Mouse (Mus musculus): ENCODE measurements around the gene Tuba1a. TPM values are rescaled to one million over a fixed set of nuclear protein-coding genes. Genes with fewer than 3 reads are reported as not detected.

The Tuba1a gene
- polyA plus RNA-seq, 1 experiment from 2014 or later = 9,547 TPM

DNA sequence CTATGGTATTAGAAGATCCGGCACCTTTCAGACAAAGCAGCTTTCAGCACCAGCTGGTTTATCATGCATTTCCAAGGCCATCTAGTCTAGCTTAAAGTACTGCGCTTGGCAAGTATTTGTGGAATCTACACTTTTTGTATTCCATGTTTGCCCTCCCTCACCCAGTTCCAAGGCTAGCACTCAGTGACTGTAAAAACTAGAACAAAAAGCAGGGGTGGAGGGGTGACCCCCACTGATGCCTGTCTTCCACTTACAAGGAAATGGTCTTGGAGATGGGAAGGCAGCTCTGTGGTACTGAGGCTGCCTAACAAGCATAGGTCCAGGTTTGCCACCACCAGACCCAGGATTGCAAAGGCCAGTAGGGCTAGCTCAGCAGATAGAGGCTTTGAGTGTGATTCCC lies 50.9 kb downstream of the Tuba1a start:
- H3K9me3 ChIP-seq (replicated peaks) = no peaks in the 10 kb centered on the region
- no peak overlapping the region for H3K4me2 ChIP-seq (replicated peaks)
- H3K36me3 ChIP-seq = peaks cover 47% of the 10 kb centered on the region
- no peak for ATAC-seq (ENCODE audit: low FRiP score)
- no peak overlapping the region for H3K4me3 ChIP-seq
- 83% methylated on average over 2 of the region's 2 CpGs for WGBS
- H3K27ac ChIP-seq = no peak overlapping the region
- peaks cover 11% of the 10 kb centered on the region for H3K4me1 ChIP-seq
- no peak overlapping the region for H3K9ac ChIP-seq
- H3K27me3 ChIP-seq = peaks cover 30% of the 10 kb centered on the region

DNA sequence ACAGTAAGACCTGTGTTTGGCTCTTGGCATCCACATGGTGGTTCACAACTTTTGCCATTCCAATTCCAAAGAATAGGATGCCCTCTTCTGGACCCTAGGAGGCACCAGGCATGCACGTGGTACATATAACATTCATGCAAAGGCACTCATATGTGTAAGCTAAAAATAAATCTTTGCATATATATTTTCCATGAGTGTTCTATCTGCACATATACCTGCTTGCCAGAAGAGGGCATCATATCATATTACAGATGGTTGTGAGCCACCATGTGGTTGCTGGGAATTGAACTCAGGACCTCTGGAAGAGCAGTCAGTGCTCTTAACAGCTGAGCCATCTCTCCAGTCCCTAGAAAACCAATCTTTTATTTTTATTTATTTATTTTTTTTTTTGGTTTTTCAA lies 52.0 kb downstream of the Tuba1a start:
- no peak for ATAC-seq (ENCODE audit: low FRiP score)
- Histone ChIP-seq H3K4me2 (replicated peaks) (no peak overlapping the region), H3K9me3 (replicated peaks) (no peaks in the 10 kb centered on the region)

More for the DNA sequence above, 52.0 kb downstream of the Tuba1a start:
- Histone ChIP-seq H3K4me3 (no peak overlapping the region), H3K27ac (no peak overlapping the region), H3K36me3 (peaks cover 37% of the 10 kb centered on the region), H3K9ac (no peak overlapping the region), H3K4me1 (peaks cover 14% of the 10 kb centered on the region), H3K27me3 (peaks cover 41% of the 10 kb centered on the region)
- 62% methylated on average over 1 of the region's 1 CpGs for WGBS

Other genes starting within 250 kb of the Tuba1a start
- 3.1 and 3.5 TPM in 2 replicates for gene Ccdc65, start 245.5 kb downstream of the Tuba1a start, polyA plus RNA-seq (2016; fragmentation: Nextera tagmentation; extraction: Ambion mirVana)
- gene Fkbp11, start 225.5 kb downstream of the Tuba1a start, polyA plus RNA-seq (2016; fragmentation: Nextera tagmentation; extraction: Ambion mirVana) = 14.3 and 15.1 TPM in 2 replicates
- 65.1 and 65.2 TPM in 2 replicates for gene Arf3, start 190.5 kb downstream of the Tuba1a start, polyA plus RNA-seq (2016; fragmentation: Nextera tagmentation; extraction: Ambion mirVana)
- gene Wnt10b, start 175.6 kb downstream of the Tuba1a start, polyA plus RNA-seq (2016; fragmentation: Nextera tagmentation; extraction: Ambion mirVana) = 0.59 and 0.91 TPM in 2 replicates
- gene Wnt1, start 163.8 kb downstream of the Tuba1a start, polyA plus RNA-seq (2016; fragmentation: Nextera tagmentation; extraction: Ambion mirVana) = 8.4 and 8.6 TPM in 2 replicates
- 0.56 and 0.65 TPM in 2 replicates for gene Ddn, start 144.2 kb downstream of the Tuba1a start, polyA plus RNA-seq (2016; fragmentation: Nextera tagmentation; extraction: Ambion mirVana)
- 71.0 and 78.9 TPM in 2 replicates for gene Prkag1, start 122.2 kb downstream of the Tuba1a start, polyA plus RNA-seq (2016; fragmentation: Nextera tagmentation; extraction: Ambion mirVana)
- 12.2 and 12.5 TPM in 2 replicates for gene Kmt2d, start 82.5 kb downstream of the Tuba1a start, polyA plus RNA-seq (2016; fragmentation: Nextera tagmentation; extraction: Ambion mirVana)
- gene Rhebl1, start 59.2 kb downstream of the Tuba1a start, polyA plus RNA-seq (2016; fragmentation: Nextera tagmentation; extraction: Ambion mirVana) = 22.0 and 27.0 TPM in 2 replicates
- 0.84 and 1.1 TPM in 2 replicates for gene Dhh, start 55.2 kb downstream of the Tuba1a start, polyA plus RNA-seq (2016; fragmentation: Nextera tagmentation; extraction: Ambion mirVana)
- 38.4 and 39.2 TPM in 2 replicates for gene Lmbr1l, start 35.5 kb downstream of the Tuba1a start, polyA plus RNA-seq (2016; fragmentation: Nextera tagmentation; extraction: Ambion mirVana)
- gene Tuba1b, start 19.1 kb downstream of the Tuba1a start, polyA plus RNA-seq (2016; fragmentation: Nextera tagmentation; extraction: Ambion mirVana) = 1,219 and 1,243 TPM in 2 replicates
- not detected in 2 replicates for gene Gm49450, start 152 bp downstream of the Tuba1a start, polyA plus RNA-seq (2016; fragmentation: Nextera tagmentation; extraction: Ambion mirVana)
- gene Tuba1c, start 76.2 kb upstream of the Tuba1a start, polyA plus RNA-seq (2016; fragmentation: Nextera tagmentation; extraction: Ambion mirVana) = 59.6 and 72.4 TPM in 2 replicates
- 23.3 and 35.6 TPM in 2 replicates for gene Prph, start 101.5 kb upstream of the Tuba1a start, polyA plus RNA-seq (2016; fragmentation: Nextera tagmentation; extraction: Ambion mirVana)
- 24.1 and 29.2 TPM in 2 replicates for gene Troap, start 120.9 kb upstream of the Tuba1a start, polyA plus RNA-seq (2016; fragmentation: Nextera tagmentation; extraction: Ambion mirVana)
- 18.4 and 18.7 TPM in 2 replicates for gene C1ql4, start 134.1 kb upstream of the Tuba1a start, polyA plus RNA-seq (2016; fragmentation: Nextera tagmentation; extraction: Ambion mirVana)
- 3.2 and 3.3 TPM in 2 replicates for gene Dnajc22, start 139.5 kb upstream of the Tuba1a start, polyA plus RNA-seq (2016; fragmentation: Nextera tagmentation; extraction: Ambion mirVana)
- gene Spats2, start 172.2 kb upstream of the Tuba1a start, polyA plus RNA-seq (2016; fragmentation: Nextera tagmentation; extraction: Ambion mirVana) = 72.7 and 73.6 TPM in 2 replicates